Mouse (Mus musculus) activated CD4-positive, CD25-positive, alpha-beta regulatory T cell, adult 4 months (primary cell): ENCODE measurements around the gene Kcp. TPM values are rescaled to one million over a fixed set of nuclear protein-coding genes. Genes with fewer than 3 reads are reported as not detected.
A peak's percentile ranks its signal among the peaks of the same experiment; 100 is the strongest.

Experiments
- ATAC-seq: one replicate; pipeline ENCODE4 v1.8.0; 2017
- polyA plus RNA-seq, 2 experiments: library from polyadenylated mRNA; unstranded; fragments of 100-300 nt; shearing (Covaris generic); gene quantifications; one replicate each; pipeline ENCODE4 v1.2.1; 2017

The Kcp gene
- polyA plus RNA-seq, 2 experiments from 2014 or later = 0.12 TPM; not detected in 1

- no peak for ATAC-seq
These were observed 15.0 kb upstream of the Kcp start for GRCm38 (mm10) chr6:29522626-29523300.

- ATAC-seq = peak; percentile 67
These were observed 9.4 kb upstream of the Kcp start for GRCm38 (mm10) chr6:29517139-29517538.

- peak; percentile 79 for ATAC-seq
These were observed 5.5 kb upstream of the Kcp start for GRCm38 (mm10) chr6:29513284-29513683.

- ATAC-seq = no peak
These were observed 1.3 kb upstream of the Kcp start for GRCm38 (mm10) chr6:29509086-29509485.

GRCm38 (mm10) chr6:29506834-29507233 is 918 bp downstream of the Kcp start:
- ATAC-seq = no peak

GRCm38 (mm10) chr6:29505493-29505892 is 2.3 kb downstream of the Kcp start:
- ATAC-seq = no peak

GRCm38 (mm10) chr6:29501599-29501998 is 6.2 kb downstream of the Kcp start:
- no peak for ATAC-seq

GRCm38 (mm10) chr6:29500810-29501209 is 6.9 kb downstream of the Kcp start:
- ATAC-seq = no peak

- ATAC-seq = no peak
These were observed 7.6 kb downstream of the Kcp start for GRCm38 (mm10) chr6:29500177-29500576.

GRCm38 (mm10) chr6:29497791-29498190 is 10.0 kb downstream of the Kcp start:
- no peak for ATAC-seq

GRCm38 (mm10) chr6:29496270-29496669 is 11.5 kb downstream of the Kcp start:
- no peak for ATAC-seq

- no peak for ATAC-seq
These were observed 13.7 kb downstream of the Kcp start for GRCm38 (mm10) chr6:29494101-29494500.

- ATAC-seq = no peak
These were observed 21.8 kb downstream of the Kcp start for GRCm38 (mm10) chr6:29485951-29486350.

- ATAC-seq = no peak
These were observed 22.8 kb downstream of the Kcp start for GRCm38 (mm10) chr6:29484716-29485559.

- ATAC-seq = no peak
These were observed 25.1 kb downstream of the Kcp start for GRCm38 (mm10) chr6:29482691-29483090.

- no peak for ATAC-seq
These were observed 33.0 kb downstream of the Kcp start for GRCm38 (mm10) chr6:29474736-29475135.

- peak; percentile 95 for ATAC-seq
These were observed 33.6 kb downstream of the Kcp start for GRCm38 (mm10) chr6:29473941-29474691.

GRCm38 (mm10) chr6:29471137-29471536 is 36.6 kb downstream of the Kcp start, which contains the start of gene Atp6v1fnb:
TSS of gene Atp6v1fnb (plus strand) at chr6:29471437.
- ATAC-seq = no peak

GRCm38 (mm10) chr6:29468851-29469250 is 38.9 kb downstream of the Kcp start:
- ATAC-seq = no peak

GRCm38 (mm10) chr6:29467583-29468354 is 40.0 kb downstream of the Kcp start, which contains the start of gene Atp6v1f:
TSS of gene Atp6v1f (plus strand) at chr6:29467718.
- peak; percentile 81 for ATAC-seq

- no peak for ATAC-seq
These were observed 44.4 kb downstream of the Kcp start for GRCm38 (mm10) chr6:29463388-29463787.

- no peak for ATAC-seq
These were observed 46.2 kb downstream of the Kcp start for GRCm38 (mm10) chr6:29461502-29461901.
